Mouse (Mus musculus) liver, embryonic 14.5 days (tissue): Measurements from ENCODE around the gene Cap1.

ENCODE experiments used
- CTCF ChIP-seq: IDR thresholded peaks from 2 replicates; pipeline ENCODE4 v1.5.1; 2016; ENCODE audit warnings: antibody characterized with exemption, low read depth, control low read depth
- EP300 ChIP-seq: IDR thresholded peaks from 2 replicates; pipeline ENCODE4 v1.6.1; 2016; ENCODE audit warnings: antibody characterized with exemption, low read depth

GRCm38 (mm10) chr4:122923392-122924344, 37.8 kb upstream of the Cap1 start:
- TF ChIP-seq CTCF (no peak), EP300 (no peak)
